ENCODE assay signal across 8 mouse cellular contexts in the genomic region with DNA sequence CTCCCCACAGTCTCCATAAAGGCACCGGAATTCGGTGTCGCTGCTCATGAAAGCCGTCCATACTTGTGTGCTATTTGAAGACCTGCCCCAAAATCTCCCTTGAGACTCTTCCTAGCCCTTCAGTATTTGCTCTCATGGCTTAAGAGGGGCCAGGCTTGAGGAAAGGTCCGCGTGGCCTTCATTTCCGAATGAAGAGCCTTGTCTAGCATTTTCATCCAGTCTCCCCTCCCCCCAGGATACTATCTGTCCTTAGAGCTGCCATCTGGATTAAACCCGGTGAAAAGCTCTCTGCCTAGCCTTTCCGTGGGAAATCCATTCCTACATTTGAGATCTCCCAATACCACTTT. TPM values are rescaled to one million over a fixed set of nuclear protein-coding genes. Genes with fewer than 3 reads are reported as not detected.
DNase-seq lines count a peak whose midpoint lies in the region; ATAC-seq lines count a peak whose summit lies in the region.

No protein-coding gene starts in this region.

- no peaks in the 10 kb centered on the region; the same call in 1 of the 2 replicates for H3K9me3 ChIP-seq in forebrain, embryonic 13.5 days (replicated peaks)
- H3K9me3 ChIP-seq in limb, embryonic 10.5 days (replicated peaks), result no peaks in the 10 kb centered on the region

- peaks cover 17% of the 10 kb centered on the region for H3K36me3 ChIP-seq in forebrain, embryonic 13.5 days (ENCODE audit: poor library complexity, severe bottlenecking)
- peaks cover 36% of the 10 kb centered on the region for H3K36me3 ChIP-seq in limb, embryonic 10.5 days

- peak overlapping the region; percentile 59 for H3K4me2 ChIP-seq in forebrain, embryonic 13.5 days

- peak overlapping the region; percentile 85 for H3K9ac ChIP-seq in forebrain, embryonic 13.5 days

- WGBS in forebrain, embryonic 13.5 days, result 13% methylated on average over 9 of the region's 9 CpGs
- 13% methylated on average over 9 of the region's 9 CpGs for WGBS in limb, embryonic 10.5 days

- peak; percentile 24 for DNase-seq in kidney, adult 9 months
- no peak for DNase-seq in kidney, adult 8-10 months
- no peak for DNase-seq in limb, embryonic 10.5 days (ENCODE audit: low spot score)
- DNase-seq in neural tube, embryonic 10.5 days (ENCODE audit: extremely low spot score, low spot score), result peak; percentile 13
- no peak for DNase-seq in gastrocnemius, adult 18-20 months (ENCODE audit: low spot score)
- DNase-seq in urinary bladder, postnatal 4 days (ENCODE audit: low spot score in 2 of 2), result no peak

- H3K27ac ChIP-seq in forebrain, embryonic 13.5 days, result peak overlapping the region; percentile 83; the same call in 1 of the 2 replicates
- peak overlapping the region; percentile 87 for H3K27ac ChIP-seq in limb, embryonic 10.5 days

- peak; percentile 13 for ATAC-seq in activated CD4-positive, CD25-positive, alpha-beta regulatory T cell, adult 4 months
- no peak for ATAC-seq in forebrain, embryonic 13.5 days

- H3K4me1 ChIP-seq in forebrain, embryonic 13.5 days, result peaks cover 37% of the 10 kb centered on the region
- 0 out of 2 replicates have a peak, but pooled peaks cover 5% of the 10 kb centered on the region for H3K4me1 ChIP-seq in limb, embryonic 10.5 days

- H3K27me3 ChIP-seq in forebrain, embryonic 13.5 days, result no peaks in the 10 kb centered on the region
- no peaks in the 10 kb centered on the region for H3K27me3 ChIP-seq in limb, embryonic 10.5 days (ENCODE audit: low read depth, poor library complexity, severe bottlenecking)

- H3K4me3 ChIP-seq in forebrain, embryonic 13.5 days, result peak overlapping the region; percentile 60
- H3K4me3 ChIP-seq in limb, embryonic 10.5 days, result peak overlapping the region; percentile 71

RNA-seq across cellular contexts. Expression of gene Uba1, which starts 5.3 kb away (rescaled TPM):
- polyA plus RNA-seq in activated CD4-positive, CD25-positive, alpha-beta regulatory T cell, adult 4 months (2017; shearing (Covaris generic)), result 100 to 1,000 TPM; 118 to 150 TPM
- polyA plus RNA-seq in forebrain, embryonic 13.5 days (2015; fragmentation: Nextera tagmentation; extraction: Ambion mirVana), result 334 and 366 TPM in 2 replicates
- polyA plus RNA-seq in limb, embryonic 10.5 days (2016; fragmentation: Nextera tagmentation; extraction: Ambion mirVana), result 228 and 240 TPM in 2 replicates
- 100 to 1,000 TPM; 138 to 146 TPM for total RNA-seq in gastrocnemius, adult 18-20 months (2021)

RNA-seq across cellular contexts. Expression of gene Cdk16, which starts 24.3 kb away (rescaled TPM):
- 1 to 10 TPM; 6.7 to 8.4 TPM for polyA plus RNA-seq in activated CD4-positive, CD25-positive, alpha-beta regulatory T cell, adult 4 months (2017; shearing (Covaris generic))
- 101 and 106 TPM in 2 replicates for polyA plus RNA-seq in forebrain, embryonic 13.5 days (2015; fragmentation: Nextera tagmentation; extraction: Ambion mirVana)
- 124 and 134 TPM in 2 replicates for polyA plus RNA-seq in limb, embryonic 10.5 days (2016; fragmentation: Nextera tagmentation; extraction: Ambion mirVana)
- 100 to 1,000 TPM; 103 to 117 TPM for total RNA-seq in gastrocnemius, adult 18-20 months (2021)

RNA-seq across cellular contexts. Expression of gene Usp11, which starts 40.3 kb away (rescaled TPM):
- 1 to 10 TPM; 6.1 to 6.6 TPM for polyA plus RNA-seq in activated CD4-positive, CD25-positive, alpha-beta regulatory T cell, adult 4 months (2017; shearing (Covaris generic))
- 69.6 and 76.4 TPM in 2 replicates for polyA plus RNA-seq in forebrain, embryonic 13.5 days (2015; fragmentation: Nextera tagmentation; extraction: Ambion mirVana)
- polyA plus RNA-seq in limb, embryonic 10.5 days (2016; fragmentation: Nextera tagmentation; extraction: Ambion mirVana), result 39.3 and 49.4 TPM in 2 replicates
- 1 to 10 TPM; 1.5 to 2.3 TPM for total RNA-seq in gastrocnemius, adult 18-20 months (2021)

RNA-seq across cellular contexts. Expression of gene Ndufb11, which starts 46.0 kb away (rescaled TPM):
- polyA plus RNA-seq in activated CD4-positive, CD25-positive, alpha-beta regulatory T cell, adult 4 months (2017; shearing (Covaris generic)), result 100 to 1,000 TPM; 256 to 268 TPM
- 203 and 233 TPM in 2 replicates for polyA plus RNA-seq in forebrain, embryonic 13.5 days (2015; fragmentation: Nextera tagmentation; extraction: Ambion mirVana)
- polyA plus RNA-seq in limb, embryonic 10.5 days (2016; fragmentation: Nextera tagmentation; extraction: Ambion mirVana), result 181 and 186 TPM in 2 replicates
- 100 to 1,000 TPM; 421 to 423 TPM for total RNA-seq in gastrocnemius, adult 18-20 months (2021)

RNA-seq across cellular contexts. Expression of gene Rbm10, which starts 46.1 kb away (rescaled TPM):
- 10 to 100 TPM; 32.4 to 48.4 TPM for polyA plus RNA-seq in activated CD4-positive, CD25-positive, alpha-beta regulatory T cell, adult 4 months (2017; shearing (Covaris generic))
- polyA plus RNA-seq in forebrain, embryonic 13.5 days (2015; fragmentation: Nextera tagmentation; extraction: Ambion mirVana), result 76.6 and 83.1 TPM in 2 replicates
- polyA plus RNA-seq in limb, embryonic 10.5 days (2016; fragmentation: Nextera tagmentation; extraction: Ambion mirVana), result 110 and 111 TPM in 2 replicates
- 10 to 100 TPM in 1 of 2 experiments, 1 to 10 TPM in 1; 10.0 to 11.2 TPM for total RNA-seq in gastrocnemius, adult 18-20 months (2021)

Comparison
In these comparisons a context has a peak if more than half of its experiments do, and no peak if none do; other contexts are left out.
1. DNase-seq: peak in kidney, adult 9 months (single experiment) and neural tube, embryonic 10.5 days (single experiment); none in kidney, adult 8-10 months (0 of 2), limb, embryonic 10.5 days (single experiment), gastrocnemius, adult 18-20 months (single experiment) and urinary bladder, postnatal 4 days (0 of 2).
2. RNA of gene Cdk16, which starts 24.3 kb away (polyA plus RNA-seq): 124 to 134 TPM in limb, embryonic 10.5 days and 101 to 106 TPM in forebrain, embryonic 13.5 days; 6.7 to 8.4 TPM in activated CD4-positive, CD25-positive, alpha-beta regulatory T cell, adult 4 months; every median in the first group is over 10 times any median in the second.